Mouse (Mus musculus) forelimb bud, embryonic 11.5 days (tissue): ENCODE data around the gene Lamp2.
A peak's percentile ranks its signal among the peaks of the same experiment; 100 is the strongest.
"Not testable (repeated sequence)": the region's sequence is repeated elsewhere in the genome, so short reads cannot be mapped to it uniquely, and the experiment has no call there.

Source experiments
- DNase-seq: peaks from one replicate; pipeline ENCODE4 v3.0.0-alpha.2; 2012; ENCODE audit warnings: low read depth, low spot score

Gene Lamp2

DNA sequence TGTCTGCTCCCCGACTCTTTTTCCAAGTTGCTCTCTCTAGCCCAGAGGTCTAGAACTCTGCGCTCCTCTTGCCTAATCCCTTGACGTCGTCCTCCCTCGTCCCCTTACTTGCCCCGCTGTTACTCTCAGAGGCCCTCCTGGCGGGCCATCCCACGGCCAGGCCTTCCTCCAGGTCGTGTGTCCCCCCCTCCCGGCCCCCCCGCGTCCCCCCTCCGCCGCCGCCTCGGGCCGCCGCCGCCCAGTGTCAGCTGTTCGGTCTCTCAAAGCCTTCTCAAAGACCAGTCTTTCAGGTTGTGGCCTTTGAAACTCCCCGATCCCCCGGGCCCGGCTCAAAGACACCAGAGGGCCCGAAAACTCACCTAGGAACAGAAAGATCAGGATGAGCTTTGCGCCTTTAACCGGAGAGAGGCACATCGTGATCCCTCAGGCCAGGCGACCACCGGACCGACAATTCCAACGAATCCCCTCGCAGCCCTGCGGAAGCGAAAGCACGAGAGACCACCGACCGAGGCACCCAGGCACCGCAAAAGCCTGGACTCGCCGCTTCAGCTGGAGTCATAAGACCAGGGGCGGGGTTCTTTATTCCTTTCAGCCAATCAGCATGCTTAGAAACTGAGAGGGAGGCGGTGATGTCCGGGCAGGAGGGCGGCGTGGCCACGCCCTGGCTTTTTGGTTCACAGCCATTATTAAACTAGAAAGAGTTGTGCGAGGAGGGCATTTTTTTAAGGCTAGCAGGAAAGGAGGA is at the start of gene Lamp2:
Gene Lamp2, minus strand, starts transcription at position 565 of the 745 bp plus-strand sequence.
- peak; percentile 77 for DNase-seq

DNA sequence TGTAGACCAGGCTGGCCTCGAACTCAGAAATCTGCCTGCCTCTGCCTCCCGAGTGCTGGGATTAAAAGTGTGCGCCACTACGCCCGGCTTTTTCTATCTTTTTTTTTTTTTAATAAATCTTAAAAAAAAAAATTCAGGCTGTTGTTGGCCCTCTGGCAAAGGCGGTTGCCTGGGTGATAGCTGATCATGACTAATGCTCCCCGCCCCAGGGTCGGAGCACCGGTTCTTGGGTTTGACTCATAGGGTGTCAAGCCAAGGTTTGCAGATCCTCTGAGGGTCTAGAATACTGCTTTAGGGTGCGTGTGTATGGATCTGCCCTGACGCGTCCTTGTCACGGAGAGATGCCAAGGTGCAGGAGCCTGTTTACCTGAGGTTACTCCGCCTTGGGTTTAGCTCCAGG is 48.6 kb upstream of the Lamp2 start:
- DNase-seq: no peak

DNA sequence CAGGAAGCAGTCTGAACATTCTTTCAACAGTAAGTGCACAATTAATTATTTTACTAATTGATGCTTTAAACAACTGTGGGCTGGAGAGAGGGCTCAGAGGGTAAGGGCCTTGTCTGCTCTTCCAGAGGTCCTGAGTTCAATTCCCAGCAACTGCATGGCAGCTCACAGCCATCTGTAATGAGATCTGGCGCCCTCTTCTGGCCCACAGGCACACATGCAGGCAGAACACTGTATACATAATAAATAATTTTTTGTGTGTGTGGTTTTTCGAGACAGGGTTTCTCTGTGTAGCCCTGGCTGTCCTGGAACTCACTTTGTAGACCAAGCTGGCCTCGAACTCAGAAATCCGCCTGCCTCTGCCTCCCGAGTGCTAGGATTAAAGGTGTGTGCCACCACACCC is 45.9 kb upstream of the Lamp2 start:
- DNase-seq: not testable (repeated sequence)

DNA sequence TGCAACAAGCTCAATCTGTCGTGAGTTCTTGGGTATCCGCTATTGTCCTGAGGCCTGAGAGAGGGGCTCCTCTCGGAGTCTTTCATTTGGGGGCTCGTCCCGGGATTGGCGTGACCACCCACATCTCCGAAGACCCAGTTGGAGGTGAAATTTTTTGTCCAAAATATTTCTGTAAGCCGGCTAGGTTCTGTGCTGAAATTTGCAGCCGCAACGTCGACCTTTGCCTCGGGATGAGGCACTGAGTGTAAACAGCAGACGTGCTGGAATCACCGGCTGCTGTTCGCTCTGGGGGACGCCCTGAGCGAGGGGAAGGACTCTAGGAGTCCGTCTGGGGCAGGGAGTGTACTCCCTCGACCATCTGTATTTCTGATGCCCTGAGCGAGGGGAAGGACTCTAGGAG is 29.2 kb upstream of the Lamp2 start:
- DNase-seq: not testable (repeated sequence)

DNA sequence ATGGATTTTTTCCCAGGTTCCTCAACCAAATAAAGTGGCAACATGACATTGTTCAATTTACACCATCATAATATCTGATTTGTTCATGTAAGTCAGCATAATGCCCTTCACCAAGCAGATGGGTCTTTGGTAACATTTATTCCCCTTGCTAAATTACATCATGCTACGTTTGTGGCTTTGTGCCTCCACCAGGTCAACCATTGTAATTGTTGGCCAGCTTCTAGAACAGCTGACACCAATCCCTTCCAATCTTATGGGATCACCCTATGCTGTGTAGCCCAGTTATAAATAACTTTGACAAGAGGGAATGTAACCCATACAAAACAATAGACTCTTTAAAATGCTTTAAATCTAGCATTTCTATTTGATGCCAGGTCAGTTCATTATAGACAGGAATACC is 22.3 kb upstream of the Lamp2 start:
- no peak for DNase-seq

DNA sequence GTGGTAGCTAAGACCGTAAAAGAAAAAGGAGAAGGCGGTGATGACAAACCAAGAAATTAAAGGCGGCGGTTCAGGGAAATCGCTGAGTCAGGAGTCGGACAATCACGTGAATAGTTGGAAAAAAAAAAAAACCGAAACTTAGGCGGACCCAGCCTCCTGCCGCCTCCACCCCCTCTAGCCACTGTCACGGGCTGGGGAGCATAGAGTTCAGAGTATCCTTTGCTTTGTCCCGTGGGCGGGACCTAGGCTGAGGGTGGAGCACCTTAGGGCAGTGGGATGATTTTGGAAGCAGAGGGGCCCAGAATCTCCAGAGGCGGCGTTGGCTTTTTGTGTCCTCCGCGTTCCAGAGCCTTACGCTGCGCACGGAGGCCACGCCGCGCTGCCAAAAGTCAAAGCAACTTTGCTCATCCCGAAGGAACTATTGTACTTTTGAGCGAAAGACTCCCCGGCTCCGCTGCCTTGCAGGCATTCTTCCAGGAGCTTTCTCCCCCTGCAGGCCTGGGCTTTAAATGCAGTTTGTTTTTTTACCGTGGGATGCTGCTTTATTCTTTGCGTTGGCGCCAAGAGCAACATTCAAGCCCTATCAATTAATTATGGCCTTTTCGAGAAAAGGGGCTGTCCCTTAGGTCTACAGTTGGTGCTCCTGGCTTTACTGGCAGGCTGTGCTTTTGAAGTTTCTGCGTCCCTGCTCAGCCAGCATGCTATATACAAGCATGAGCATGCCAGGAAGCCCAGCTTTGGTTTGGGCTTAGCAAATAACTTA is 17.5 kb upstream of the Lamp2 start:
- DNase-seq: peak; percentile 80

DNA sequence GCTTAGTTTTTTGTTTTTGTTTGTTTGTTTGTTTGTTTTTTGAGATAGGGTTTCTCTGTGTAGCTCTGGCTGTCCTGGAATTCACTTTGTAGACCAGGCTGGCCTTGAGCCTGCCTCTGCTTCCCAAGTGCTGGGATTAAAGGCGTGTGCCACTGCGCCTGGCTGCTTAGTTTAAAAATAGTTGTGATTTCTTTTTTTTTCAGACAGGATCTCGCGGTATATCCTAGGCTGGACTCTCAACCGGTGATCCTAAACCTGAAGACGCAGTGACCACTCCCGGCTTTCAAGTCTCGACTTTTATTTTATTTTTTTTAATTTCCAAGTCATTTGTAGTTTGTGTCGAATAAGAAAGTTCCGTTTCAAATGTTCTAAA is 16.9 kb upstream of the Lamp2 start:
- DNase-seq: no peak

DNA sequence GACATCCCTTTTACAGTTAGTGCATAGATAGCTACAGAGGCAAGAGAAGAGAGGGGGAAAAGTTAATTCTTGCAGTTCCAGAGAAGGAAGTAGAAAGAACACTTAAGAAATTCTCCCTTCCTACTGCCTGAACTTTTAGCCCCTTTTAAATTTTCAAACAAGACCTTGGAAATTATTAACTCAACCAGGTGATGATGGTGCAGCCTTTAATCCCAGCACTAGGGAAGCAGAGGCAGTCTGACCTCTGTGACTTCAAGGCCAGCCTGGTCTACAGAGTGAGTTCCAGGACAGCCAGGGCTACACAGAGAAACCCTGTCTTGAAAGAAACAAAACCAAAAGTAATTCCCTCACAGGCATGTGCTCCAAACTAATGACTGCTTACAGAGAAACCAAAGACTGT is 10.0 kb upstream of the Lamp2 start:
- DNase-seq: no peak

DNA sequence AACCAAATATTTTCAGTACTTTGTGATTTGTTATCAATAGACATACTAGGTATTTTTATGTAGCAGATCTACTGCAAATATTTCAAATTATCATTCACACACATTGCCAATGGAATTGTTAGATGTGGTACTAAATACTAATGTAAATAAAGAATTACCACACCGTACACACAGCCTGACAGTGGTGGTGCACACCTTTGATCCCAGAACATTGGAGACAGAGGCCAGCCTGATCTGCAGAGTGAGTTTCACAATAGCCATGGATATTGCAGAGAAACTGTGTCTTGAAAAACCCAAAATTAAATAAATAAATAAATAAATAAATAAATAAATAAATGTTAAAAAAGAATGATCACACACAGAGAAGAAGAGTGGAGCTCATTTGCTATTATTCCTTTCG is 6.9 kb upstream of the Lamp2 start:
- no peak for DNase-seq

DNA sequence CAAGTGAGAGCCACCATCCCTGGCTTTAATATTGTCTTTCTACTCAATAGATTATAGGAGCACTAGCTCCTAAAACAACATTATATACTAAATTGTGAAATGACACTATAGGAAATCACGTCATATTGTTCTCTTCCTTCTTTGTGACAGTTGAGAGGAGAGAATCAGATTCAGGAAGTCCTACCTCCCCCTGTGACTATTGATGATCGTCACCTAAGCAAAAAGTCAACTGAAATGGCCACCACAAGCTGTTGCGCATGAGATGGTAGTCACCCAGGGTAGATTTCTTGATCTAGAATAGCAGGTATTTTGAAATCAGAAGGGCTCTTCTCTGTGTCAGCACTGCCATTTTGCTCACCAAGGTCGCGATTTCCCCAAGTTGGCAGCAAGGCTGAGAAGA is 5.8 kb upstream of the Lamp2 start:
- no peak for DNase-seq

DNA sequence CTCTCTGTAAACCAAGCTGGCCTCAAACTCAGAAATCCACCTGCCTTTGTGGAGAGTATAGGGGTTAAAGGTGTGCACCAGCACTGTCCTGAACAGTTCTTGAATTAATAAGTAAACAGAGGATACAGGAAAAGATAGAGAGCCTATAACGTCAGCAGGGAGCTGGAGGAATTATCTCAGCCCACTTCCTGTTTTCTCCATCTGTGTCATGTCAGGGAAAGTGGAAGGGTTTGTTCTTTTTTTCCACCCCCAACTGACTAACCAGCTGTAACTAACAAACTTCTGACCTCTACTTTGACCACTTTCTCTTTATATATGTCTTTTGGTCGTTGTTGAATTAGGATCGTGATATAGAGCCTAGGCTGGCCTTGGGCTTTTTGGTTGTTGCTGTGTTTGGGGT is 4.6 kb upstream of the Lamp2 start:
- DNase-seq: no peak

DNA sequence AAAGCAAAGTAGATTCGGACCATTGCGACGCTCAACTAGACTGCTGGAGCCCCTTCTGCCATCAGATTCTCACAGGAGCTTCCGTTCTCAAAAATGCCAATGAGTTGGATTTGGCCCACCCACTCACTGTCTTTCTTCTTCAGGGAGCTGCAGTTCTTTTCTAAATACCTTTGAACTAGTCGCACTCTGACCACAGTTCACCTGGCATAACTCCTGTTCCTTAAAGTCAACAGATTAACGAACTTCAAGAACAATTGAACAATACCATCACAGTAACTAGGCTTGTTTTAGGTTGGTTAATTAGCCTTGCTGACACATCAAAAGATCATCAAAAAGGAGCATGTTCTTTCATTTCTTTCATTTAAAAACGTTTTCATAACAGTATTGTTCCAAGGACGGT is 2.8 kb upstream of the Lamp2 start:
- DNase-seq: no peak

DNA sequence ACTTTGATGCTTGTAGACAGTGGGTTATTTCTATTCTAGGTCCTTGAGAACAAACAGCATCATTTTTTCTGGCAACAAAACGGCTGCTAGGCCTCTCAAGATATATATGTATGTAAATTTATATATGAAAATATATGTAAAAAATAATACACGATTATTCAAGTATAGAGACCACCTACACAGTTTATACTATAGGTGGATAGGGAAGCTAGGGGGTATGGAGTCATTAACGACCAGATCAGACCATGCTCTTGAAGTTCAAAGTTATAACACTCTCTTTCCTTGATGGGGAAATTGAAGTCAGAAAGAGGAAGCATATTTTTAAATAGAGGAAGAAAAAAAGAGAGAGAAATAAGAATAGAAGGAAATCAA is 367 bp upstream of the Lamp2 start:
- no peak for DNase-seq

DNA sequence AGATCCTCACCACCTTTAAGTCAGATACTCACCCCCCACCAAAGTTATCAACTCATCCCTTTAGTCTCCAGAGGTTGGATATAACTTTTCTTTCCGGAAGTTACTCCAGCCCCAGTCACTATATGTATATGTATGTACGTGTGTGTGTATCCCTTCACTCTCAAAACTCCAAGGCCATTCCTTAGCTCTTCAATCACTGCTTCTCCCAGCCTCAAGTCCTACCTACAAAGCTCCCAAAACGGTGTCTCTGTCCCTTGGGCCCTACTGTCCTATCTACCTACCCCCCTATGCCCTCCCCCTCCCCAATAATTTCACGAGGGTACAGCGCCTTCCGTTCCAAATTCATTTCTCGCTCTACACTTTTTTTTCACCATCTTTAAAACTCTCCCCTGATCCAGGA is 780 bp downstream of the Lamp2 start:
- no peak for DNase-seq

DNA sequence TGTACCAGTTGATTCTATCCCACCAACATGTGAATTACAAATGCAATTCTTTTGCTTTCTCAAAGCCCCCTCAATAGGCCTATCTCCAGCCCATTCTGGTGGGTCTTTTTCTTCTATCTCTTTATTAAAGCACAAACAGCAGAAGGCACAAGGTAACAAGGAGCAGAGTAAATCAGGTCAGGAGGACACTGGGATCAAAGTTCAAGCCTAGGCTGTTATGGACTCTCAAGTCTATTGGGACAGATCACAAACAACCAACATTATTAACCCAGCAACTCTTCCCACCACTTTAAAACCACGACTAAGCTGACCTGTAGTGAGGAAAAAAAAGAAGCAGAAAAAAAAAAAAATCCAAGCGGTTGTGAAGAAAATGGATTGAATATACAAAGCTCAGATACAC is 1.4 kb downstream of the Lamp2 start:
- no peak for DNase-seq

DNA sequence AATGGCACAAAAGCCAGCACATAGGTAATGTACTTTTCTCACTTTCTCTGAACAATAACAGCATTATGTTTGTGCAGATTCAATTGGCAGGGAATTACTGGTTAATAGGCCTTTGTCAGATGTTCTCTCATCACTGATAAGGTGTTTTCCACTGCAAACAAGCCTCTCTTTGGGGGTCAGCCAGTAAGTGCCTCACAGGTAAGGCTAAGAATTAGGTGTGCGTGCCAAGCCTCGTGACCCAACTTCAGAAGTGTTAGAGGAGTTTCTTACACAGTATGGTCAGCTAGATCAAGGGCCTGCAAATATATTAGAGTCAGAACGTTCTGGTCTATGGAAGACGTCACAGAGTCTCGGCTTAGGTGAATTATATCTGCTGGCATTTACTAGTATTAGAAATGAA is 2.3 kb downstream of the Lamp2 start:
- DNase-seq: no peak

DNA sequence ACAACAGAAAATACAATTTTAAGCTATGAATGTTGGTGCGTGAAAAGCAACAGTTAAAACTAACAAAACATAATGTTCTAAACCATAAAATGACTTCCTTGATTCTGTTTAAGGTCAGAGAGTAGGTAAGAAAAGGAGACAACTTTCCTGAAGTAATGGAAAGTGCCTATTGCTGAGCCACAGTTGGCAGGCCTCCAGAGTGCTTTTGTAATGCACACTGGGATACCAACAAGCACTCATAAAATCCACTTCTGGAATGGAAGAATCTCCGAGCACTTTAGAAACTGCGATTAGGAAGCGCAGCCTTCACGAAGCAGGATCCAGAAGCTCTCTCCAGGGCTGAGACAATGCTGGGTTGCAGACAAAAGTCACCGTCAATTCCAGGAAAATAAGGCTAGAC is 5.8 kb downstream of the Lamp2 start:
- no peak for DNase-seq

DNA sequence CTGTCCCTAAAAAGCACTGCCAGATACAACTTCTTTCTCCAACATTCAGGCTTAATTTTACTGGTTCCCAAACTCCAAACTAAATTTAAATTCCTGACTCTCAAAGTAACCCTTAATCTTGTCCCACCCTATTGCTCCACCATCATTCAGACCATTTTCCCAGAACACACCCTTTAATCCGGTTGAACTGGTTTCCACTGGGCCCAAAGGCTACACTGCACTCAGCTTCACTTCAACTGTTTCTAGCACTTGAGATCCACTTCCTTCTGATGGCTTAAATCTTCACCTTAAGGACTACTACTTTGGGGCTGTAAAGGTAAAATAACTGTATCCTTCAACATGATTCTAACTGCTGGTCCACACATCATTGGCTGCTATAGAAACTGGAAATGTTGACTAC is 10.5 kb downstream of the Lamp2 start:
- no peak for DNase-seq

DNA sequence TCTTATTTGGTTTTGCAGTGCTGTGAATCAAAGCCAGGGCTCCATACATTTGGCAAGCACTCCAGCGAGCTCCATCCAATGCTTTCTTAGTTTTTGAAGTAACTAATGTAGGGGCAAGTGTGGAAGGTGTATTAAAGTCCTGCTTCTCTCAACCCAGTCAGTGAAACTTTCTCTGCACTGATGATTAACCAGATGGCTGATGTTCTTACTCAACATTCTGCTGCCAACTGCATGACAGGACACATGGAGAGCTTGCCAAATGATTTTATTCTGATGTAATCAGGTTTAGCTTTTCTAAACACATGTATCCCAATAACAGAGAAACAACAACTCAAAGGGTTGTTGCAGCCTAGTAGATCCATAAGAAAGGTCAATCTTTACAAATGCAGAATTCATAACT is 13.8 kb downstream of the Lamp2 start:
- no peak for DNase-seq

DNA sequence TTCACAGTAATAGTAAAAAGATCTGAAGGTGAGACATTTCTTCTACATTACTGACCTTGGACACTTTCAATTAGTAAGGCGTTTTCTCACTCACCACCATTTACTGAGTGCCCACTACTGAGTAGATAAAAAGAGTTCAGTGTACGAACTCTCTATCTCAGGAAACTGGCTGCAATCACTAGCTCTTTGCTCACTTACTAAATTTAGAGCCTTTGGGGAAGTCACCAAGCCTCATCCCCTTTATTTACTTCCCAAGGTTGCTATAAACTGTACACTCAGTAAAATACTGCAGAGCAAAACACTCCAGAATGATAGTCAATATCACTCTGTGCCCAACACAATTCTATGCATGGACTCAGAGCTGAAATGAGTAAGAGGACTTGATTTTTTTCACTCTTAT is 16.6 kb downstream of the Lamp2 start:
- no peak for DNase-seq

DNA sequence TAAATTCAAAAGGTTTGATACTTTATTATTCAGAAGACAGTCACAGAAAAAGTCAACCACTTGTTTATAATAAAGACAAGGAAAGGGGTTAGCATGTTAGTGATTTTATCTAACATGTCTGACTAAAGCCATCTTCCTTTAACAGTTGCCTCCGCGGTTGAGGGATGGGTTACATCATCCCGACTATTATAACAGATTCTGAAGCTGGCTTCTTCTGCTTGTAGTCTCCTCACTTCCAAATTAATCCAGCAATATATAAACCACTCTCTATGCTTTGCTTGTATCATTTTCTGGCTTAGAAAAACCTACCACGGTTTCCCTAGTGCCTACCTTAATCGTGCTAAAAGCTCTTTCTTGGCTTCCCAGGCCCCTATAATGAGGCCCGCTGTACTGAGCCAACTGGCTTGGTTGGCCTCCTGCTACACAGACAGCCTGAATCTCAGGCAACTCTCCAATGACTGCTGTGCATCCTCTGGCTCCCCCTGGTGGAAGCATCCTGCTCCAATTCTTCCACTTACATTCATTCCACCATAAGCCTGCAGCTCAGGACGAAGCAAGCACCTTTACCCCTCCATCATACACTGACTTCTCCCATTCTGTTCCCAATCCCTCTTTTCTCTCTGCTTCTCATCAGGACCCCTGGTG is 18.0 kb downstream of the Lamp2 start:
- peak; percentile 63 for DNase-seq

DNA sequence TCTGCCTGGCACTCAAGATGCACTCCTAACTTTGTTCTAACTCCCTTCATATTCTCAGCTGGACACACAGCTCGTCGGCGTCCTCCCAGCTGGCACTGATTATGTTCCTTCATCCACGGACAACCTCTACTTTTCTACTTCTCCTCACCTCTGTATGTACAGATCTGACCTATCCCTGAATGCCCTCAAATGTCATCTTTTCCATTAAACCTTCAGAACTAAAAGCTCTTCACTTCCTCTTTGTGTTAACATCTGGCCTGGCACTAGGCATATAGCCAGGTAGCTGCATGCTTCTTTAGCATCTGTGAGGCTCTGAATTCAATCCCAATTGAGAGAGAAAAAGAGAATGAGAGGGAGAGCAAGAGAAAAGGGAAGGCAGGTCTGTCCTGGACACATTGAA is 26.8 kb downstream of the Lamp2 start:
- no peak for DNase-seq

DNA sequence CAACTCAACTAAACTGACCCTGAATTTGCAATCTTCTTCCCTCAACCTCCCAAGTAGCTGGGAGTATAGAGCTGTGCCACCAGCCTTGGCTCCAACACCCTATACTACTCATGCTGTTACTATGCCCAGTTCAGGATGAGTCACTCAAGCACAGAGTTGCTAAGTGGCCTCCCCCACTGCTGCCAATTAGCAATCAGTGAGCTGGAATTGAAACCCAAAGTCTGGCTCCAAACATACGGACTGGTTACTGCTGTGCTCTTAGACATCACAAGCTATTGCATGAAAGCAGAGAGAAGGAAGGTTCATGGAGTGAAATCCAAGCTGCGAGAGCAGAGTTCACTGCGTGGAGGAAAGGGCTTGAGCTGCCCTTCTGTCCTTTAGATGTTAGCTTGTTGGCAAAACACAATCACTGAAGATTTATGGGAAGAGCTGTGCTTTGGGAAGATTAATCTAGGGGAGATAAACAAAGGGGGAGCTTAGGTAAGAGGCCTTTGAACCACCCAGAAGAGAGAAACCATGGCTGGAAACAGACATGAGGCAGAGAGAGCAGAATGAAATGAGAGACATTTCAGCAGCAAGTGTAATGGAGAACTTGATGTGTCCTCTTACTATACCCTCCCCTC is 27.3 kb downstream of the Lamp2 start:
- no peak for DNase-seq
